Mouse (Mus musculus): ENCODE results near the gene Cd300lg.

- no peak for TF ChIP-seq GATA1 (IDR thresholded peaks at IDR 0.05; ENCODE audit: low read length)
- no peak for TF ChIP-seq TAL1 (IDR thresholded peaks at IDR 0.05; ENCODE audit: low read length)
These were observed 11.3 kb upstream of the Cd300lg start for GRCm38 (mm10) chr11:102029966-102030365.
